Mouse (Mus musculus): ENCODE data around the gene Cntfr.

- TF ChIP-seq CTCF (IDR thresholded peaks at IDR 0.05; ENCODE audit: low read depth) (no peak), EP300 (IDR thresholded peaks at IDR 0.05; ENCODE audit: low read depth) (no peak)
Observed at GRCm38 (mm10) chr4:41666646-41667045, 30.2 kb downstream of the Cntfr start.
